Mouse (Mus musculus) myocyte (in vitro differentiated cells): Measurements from ENCODE around the gene Dact2.

Experiments
- E2F4 ChIP-seq: IDR thresholded peaks from one replicate; pipeline ENCODE4 v1.6.1; 2011; ENCODE audit warnings: mild to moderate bottlenecking, control low read depth, moderate library complexity; ENCODE audit not compliant: insufficient read depth
- MYOD1 ChIP-seq, 3 experiments: IDR thresholded peaks; one replicate each; pipeline ENCODE4 v1.6.1; 2011; ENCODE audit warnings: control low read depth in 2 of 3, low read depth in 2 of 3, mild to moderate bottlenecking in 2 of 3, moderate library complexity in 1 of 3; ENCODE audit not compliant: insufficient read length in 2 of 3, control insufficient read depth in 1 of 3
- MYOG ChIP-seq, 3 experiments: IDR thresholded peaks; one replicate each; pipeline ENCODE4 v1.6.1; 2011; ENCODE audit warnings: control low read depth in 2 of 3, low read depth in 2 of 3, mild to moderate bottlenecking in 2 of 3; ENCODE audit not compliant: insufficient read length in 2 of 3, control insufficient read depth in 1 of 3, insufficient read depth in 1 of 3
- POLR2A ChIP-seq: IDR thresholded peaks from one replicate; pipeline ENCODE4 v1.6.1; 2011; ENCODE audit warnings: low read depth, mild to moderate bottlenecking, control low read depth, moderate library complexity; ENCODE audit not compliant: insufficient read length
- TCF12 ChIP-seq: IDR thresholded peaks from one replicate; pipeline ENCODE4 v1.6.1; 2011; ENCODE audit warnings: mild to moderate bottlenecking, control low read depth; ENCODE audit not compliant: poor library complexity, insufficient read depth, severe bottlenecking

GRCm38 (mm10) chr17:14249595-14249994 lies 45.5 kb upstream of the Dact2 start:
- TF ChIP-seq E2F4 (no peak), POLR2A (no peak), MYOG (IDR thresholded peaks at IDR 0.05; ENCODE audit: control insufficient read depth in 1 of 3, insufficient read depth in 1 of 3, insufficient read length in 2 of 3, low read depth in 2 of 3) (peak; percentile 83 to 98 (median 89)), MYOD1 (IDR thresholded peaks at IDR 0.05; ENCODE audit: control insufficient read depth in 1 of 3, insufficient read length in 2 of 3, low read depth in 2 of 3) (peak in 2 of 3 experiments; percentile 86 to 96), TCF12 (peak; percentile 70)
